Mouse (Mus musculus): ENCODE data around the gene Fgfr3. TPM values are rescaled to one million over a fixed set of nuclear protein-coding genes. Genes with fewer than 3 reads are reported as not detected.

The Fgfr3 gene
- total RNA-seq (2018; cell fraction: chromatin; rRNA removed): 1 to 10 TPM in 3 of 26 experiments, under 1 TPM in 2, not detected in 21; 0.51 to 2.3 (median 1.1) TPM
- under 1 TPM in 4 of 26 experiments, not detected in 22; 0.04 to 0.10 (median 0.06) TPM for total RNA-seq (2018; cell fraction: cytosol; rRNA removed)
- 1 to 10 TPM in 2 of 26 experiments, under 1 TPM in 7, not detected in 17; 0.15 to 1.8 (median 0.44) TPM for total RNA-seq (2018; cell fraction: nucleus; rRNA removed)
- polyA plus RNA-seq (2018): not detected in 3 replicates

DNA sequence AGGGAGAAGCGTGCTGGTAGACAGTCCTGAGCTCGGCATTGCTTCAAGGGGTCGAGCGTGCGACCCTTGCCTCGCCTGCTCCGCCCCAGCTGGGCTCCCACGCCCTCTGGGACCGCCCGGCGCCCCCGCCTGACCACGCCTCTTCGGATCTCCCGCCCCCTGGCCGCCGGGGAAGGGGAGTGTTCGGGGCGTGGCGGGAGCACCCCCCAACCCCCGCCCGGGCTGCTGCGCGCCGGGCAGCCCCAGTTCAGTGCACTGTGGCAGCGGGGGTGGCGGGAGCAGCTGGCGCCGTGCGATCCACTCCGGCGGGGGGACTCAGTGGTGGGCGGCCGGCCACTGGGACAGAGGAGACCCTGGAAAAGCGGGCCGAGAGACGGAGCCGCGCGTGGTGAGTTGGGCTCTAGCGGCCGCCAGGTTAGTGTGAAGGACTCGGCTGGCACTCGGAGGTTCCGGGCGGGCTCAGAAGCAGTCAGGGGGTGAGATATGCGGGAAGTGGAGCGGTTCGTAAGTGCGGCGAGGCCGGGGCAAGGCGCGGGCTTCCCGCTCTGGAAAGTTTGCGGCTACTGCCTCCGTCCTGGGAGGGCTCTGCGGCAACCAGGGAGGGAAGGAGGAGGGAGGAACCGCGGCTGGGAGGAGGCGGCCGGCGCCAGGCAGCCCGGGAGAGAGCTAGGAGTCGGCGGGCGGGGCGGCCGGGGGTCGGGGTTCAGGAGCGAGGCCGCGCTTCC, at the start of gene Fgfr3:
Gene Fgfr3, plus strand, starts transcription at position 134 of the 725 bp plus-strand sequence.
- no peaks in the 10 kb centered on the region for H3K36me3 ChIP-seq (ENCODE audit: inconsistent target)
- 1% methylated on average over 59 of the region's 73 CpGs for WGBS (ENCODE audit: missing documents)
- no peak within 1 kb of the TSS for H3K27ac ChIP-seq
- no peak within 1 kb of the TSS for H3K4me3 ChIP-seq (ENCODE audit: inconsistent target)
- H3K79me2 ChIP-seq (ENCODE audit: inconsistent target): no peaks in the 10 kb centered on the region

DNA sequence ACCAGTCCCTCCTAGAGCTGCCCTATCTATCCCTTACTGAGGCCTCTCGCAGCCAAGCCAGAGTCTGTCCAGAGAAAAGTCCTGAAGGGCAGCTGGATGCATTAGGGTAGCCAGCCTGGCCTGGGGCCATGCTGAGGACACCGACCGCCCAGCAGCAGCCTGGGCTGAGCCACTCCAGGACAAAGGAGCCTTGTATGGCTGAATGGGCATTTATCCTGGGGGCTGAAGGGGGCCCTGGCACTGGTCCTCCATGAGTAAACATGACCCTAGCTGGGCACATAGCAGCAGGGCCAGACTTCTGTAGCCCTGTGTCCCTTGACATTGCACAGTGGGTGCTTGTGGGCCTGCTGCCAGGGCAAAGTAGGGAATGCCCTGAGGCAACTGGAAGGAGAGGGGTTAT, 47.0 kb upstream of the Fgfr3 start:
- Histone ChIP-seq H3K79me2 (ENCODE audit: inconsistent target) (no peaks in the 10 kb centered on the region), H3K27ac (no peak overlapping the region), H3K4me3 (ENCODE audit: inconsistent target) (no peak overlapping the region), H3K36me3 (ENCODE audit: inconsistent target) (peaks cover 8% of the 10 kb centered on the region; the same call in 1 of the 2 replicates)
- WGBS (ENCODE audit: missing documents): 95% methylated on average over 2 of the region's 3 CpGs

DNA sequence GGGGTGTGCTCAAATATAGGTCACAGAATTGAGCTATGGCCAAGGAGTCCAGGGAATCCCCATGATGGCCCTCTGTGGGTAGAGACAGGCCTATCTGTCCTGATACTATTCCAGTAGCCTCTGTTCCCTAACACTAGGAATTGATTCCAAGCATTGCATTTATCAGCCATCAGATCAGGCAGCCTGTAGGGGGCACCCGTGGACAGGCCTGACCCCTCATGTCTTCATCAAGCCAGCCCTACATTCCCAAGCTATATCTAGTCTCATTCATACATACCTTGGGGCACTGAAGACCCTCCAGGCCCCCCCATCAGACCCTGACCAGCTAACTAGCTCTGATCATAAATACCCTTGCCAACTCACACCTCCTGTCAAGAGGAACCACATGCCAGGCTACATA, 45.5 kb upstream of the Fgfr3 start:
- Histone ChIP-seq H3K36me3 (ENCODE audit: inconsistent target) (no peaks in the 10 kb centered on the region), H3K4me3 (ENCODE audit: inconsistent target) (no peak overlapping the region), H3K79me2 (ENCODE audit: inconsistent target) (no peaks in the 10 kb centered on the region), H3K27ac (no peak overlapping the region)
- 0% methylated on average over 1 of the region's 1 CpGs for WGBS (ENCODE audit: missing documents)

DNA sequence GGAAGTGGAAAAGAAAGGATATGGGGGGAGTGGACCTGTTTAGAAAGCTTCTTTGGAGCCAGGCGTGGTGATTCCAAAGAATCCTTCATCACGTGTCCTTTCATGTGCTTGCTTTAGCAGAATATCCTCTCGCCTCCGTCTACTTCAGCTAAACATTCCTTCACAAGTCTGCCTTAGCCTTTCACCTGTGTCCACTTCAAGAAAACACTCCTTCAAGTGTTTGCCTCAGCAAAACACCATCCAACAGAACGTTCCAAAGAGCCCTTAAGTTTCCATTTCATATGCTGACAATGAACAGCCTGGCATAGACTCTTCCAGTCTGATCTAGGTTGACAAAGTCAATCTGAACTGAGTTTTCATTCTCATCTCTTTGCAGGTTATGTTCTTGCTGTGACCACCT, 43.2 kb upstream of the Fgfr3 start:
- Histone ChIP-seq H3K79me2 (ENCODE audit: inconsistent target) (no peaks in the 10 kb centered on the region), H3K36me3 (ENCODE audit: inconsistent target) (no peaks in the 10 kb centered on the region), H3K4me3 (ENCODE audit: inconsistent target) (no peak overlapping the region), H3K27ac (no peak overlapping the region)
- WGBS (ENCODE audit: missing documents): 91% methylated on average over 5 of the region's 5 CpGs

DNA sequence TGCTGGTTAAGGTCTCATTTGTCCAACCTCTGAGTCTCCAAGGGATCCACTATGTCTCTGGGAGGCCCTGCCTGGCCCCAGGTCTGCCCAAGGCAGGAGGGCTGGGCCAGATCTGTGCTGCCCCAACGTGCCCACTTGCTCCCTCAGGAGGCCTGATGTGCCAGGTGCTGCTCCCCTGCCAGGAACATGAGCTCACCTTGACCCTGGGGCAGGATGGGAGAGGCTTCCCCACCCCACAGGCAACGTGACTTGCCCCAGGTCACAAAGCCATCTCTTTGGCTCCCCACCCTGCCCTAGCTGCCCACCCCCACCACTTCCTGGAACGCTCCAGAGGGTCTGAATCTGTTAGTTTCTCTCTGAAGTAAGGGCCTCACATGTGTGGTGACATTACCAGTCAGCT, 40.4 kb upstream of the Fgfr3 start:
- no peak overlapping the region for H3K4me3 ChIP-seq (ENCODE audit: inconsistent target)
- 63% methylated on average over 3 of the region's 3 CpGs for WGBS (ENCODE audit: missing documents)
- no peaks in the 10 kb centered on the region for H3K36me3 ChIP-seq (ENCODE audit: inconsistent target)
- no peaks in the 10 kb centered on the region for H3K79me2 ChIP-seq (ENCODE audit: inconsistent target)
- no peak overlapping the region for H3K27ac ChIP-seq

DNA sequence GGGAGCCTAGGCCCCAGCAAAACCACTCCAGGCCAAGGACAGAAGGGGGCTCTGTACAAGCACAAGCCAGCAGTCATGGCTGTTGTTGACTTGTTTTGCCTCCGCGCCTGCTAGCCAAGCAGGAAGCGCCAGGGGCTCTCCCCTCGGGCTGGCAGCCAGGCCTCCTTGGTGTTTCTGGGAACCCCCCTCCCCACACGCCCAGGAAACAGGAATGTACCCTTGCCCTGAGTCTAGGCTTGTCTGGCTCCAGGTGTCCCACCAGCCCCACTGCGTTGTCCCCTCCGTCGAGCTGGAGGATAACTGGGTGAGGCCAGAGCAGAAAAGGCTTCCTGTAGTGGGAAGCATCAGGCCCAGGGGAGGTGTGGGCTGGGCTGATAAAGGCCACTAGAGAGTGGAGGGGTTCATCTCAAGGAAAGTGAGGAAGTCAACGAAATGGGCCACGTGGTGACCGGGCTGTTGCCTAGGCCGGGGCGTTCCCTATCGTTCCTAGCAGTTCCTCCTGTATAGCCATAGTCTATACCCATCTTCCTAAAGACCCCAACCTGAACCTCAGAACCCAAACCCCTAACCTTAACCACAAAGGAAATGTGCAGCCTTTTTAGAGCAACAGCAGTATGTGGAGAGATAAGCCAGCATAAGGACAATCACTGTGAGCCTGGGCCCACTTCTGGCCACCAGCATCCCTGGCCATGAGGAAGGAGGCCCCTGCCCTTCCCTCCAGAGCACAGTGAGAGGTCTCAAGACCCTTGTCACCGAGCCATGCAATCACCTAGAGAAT, 39.7 kb upstream of the Fgfr3 start:
- Histone ChIP-seq H3K27ac (no peak overlapping the region), H3K4me3 (ENCODE audit: inconsistent target) (no peak overlapping the region), H3K36me3 (ENCODE audit: inconsistent target) (no peaks in the 10 kb centered on the region), H3K79me2 (ENCODE audit: inconsistent target) (no peaks in the 10 kb centered on the region)
- WGBS (ENCODE audit: missing documents): 42% methylated on average over 15 of the region's 15 CpGs

DNA sequence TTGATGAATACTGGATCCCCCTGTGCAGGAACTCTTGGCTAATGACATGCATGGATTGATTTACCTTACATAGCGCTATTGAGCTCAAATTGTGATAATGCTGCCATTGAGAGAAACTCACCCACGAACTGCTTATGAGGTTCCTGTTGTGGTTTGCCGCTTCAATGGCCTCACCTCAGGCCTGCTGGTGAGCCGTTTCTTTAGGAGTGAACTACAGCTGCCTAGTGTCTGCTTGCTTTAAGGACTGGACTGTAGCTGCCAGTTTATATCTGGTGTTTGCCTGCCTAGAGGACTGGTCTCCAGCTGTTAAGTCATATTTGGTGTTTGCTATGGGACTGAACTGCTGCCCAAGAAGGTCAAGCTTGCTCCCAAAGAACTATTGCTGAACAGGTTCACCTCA, 38.5 kb upstream of the Fgfr3 start:
- Histone ChIP-seq H3K36me3 (ENCODE audit: inconsistent target) (no peaks in the 10 kb centered on the region), H3K27ac (no peak overlapping the region), H3K79me2 (ENCODE audit: inconsistent target) (no peaks in the 10 kb centered on the region), H3K4me3 (ENCODE audit: inconsistent target) (no peak overlapping the region)
- WGBS (ENCODE audit: missing documents): 53% methylated on average over 4 of the region's 4 CpGs

DNA sequence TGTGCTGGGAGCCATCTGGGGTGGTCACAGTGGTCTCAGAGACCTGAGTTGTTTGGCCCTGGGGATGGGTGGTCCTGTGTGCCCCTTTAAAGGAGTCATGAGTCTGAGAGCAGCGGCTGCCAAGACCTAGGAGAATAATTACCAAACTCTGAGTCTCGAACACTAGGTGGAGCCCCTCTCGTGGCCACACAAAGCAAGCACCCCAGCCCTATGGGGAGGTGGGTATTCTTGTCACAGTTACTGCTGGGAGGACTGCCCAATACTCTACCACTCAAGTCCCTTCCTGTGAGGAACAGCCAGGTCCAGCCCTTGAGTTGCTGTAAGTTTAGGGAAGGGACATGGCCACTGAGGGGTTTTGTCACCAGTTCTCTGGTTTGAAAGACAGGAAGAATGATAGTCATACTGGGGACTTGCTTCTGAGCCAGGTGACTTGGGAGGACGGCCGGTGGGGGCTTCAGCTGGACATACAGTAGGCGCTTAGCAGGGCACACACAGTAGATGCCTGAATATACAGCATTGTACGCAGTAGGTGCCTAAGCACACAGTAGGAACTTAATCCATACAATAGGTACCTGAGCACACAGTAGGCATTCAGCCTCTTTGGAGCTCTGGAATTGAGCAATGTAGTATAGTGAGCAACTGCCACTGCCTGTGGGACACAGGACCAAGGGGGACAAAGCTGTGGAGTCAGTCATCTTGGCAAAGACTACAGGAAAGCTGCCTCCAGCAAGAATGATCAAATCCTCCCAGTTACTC, 37.4 kb upstream of the Fgfr3 start:
- H3K79me2 ChIP-seq (ENCODE audit: inconsistent target): no peaks in the 10 kb centered on the region
- H3K4me3 ChIP-seq (ENCODE audit: inconsistent target): no peak overlapping the region
- WGBS (ENCODE audit: missing documents): 50% methylated on average over 7 of the region's 7 CpGs
- no peak overlapping the region for H3K27ac ChIP-seq
- H3K36me3 ChIP-seq (ENCODE audit: inconsistent target): no peaks in the 10 kb centered on the region

DNA sequence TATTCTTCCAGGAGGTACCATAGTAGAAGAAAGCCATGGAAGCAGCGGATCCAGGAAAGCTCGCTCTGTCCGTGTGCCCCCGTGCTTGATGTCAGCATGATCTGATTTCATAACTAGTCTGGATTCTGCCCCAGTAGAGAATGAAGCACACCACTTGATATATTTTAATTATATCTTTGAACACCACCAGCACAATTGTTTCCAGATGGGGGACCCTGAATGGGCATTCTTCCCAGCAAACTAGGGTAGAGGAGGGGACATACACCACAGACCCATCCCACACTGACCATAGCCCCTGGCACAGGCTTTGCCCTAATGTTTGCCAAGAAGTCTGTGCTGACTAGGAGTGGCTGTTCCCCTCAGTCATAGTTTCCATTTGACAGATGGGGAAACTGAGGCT, 36.5 kb upstream of the Fgfr3 start:
- H3K79me2 ChIP-seq (ENCODE audit: inconsistent target): no peaks in the 10 kb centered on the region
- no peak overlapping the region for H3K27ac ChIP-seq
- H3K4me3 ChIP-seq (ENCODE audit: inconsistent target): no peak overlapping the region
- no peaks in the 10 kb centered on the region for H3K36me3 ChIP-seq (ENCODE audit: inconsistent target)
- WGBS (ENCODE audit: missing documents): 98% methylated on average over 4 of the region's 4 CpGs

DNA sequence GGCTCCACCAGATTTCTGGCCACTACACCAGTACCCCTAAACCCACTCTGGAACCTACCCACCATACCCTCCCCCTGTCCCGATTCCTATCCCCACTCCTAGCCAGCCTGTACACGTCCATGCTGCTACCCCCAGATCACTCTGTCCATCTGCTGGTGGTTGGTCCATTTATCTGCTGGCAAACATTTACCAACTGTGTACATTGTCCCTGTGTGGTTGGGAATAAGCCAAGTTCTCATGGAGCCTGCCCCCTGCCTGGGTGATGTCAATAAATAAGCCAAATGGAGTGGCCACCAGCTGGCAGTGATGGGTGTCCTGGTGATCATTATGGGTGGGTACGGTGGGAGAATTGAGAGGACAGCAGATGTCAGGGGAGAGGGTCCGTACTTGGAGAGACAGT, 34.3 kb upstream of the Fgfr3 start:
- WGBS (ENCODE audit: missing documents): 96% methylated on average over 4 of the region's 4 CpGs
- H3K27ac ChIP-seq: no peak overlapping the region
- no peaks in the 10 kb centered on the region for H3K36me3 ChIP-seq (ENCODE audit: inconsistent target)
- no peak overlapping the region for H3K4me3 ChIP-seq (ENCODE audit: inconsistent target)
- no peaks in the 10 kb centered on the region for H3K79me2 ChIP-seq (ENCODE audit: inconsistent target)

DNA sequence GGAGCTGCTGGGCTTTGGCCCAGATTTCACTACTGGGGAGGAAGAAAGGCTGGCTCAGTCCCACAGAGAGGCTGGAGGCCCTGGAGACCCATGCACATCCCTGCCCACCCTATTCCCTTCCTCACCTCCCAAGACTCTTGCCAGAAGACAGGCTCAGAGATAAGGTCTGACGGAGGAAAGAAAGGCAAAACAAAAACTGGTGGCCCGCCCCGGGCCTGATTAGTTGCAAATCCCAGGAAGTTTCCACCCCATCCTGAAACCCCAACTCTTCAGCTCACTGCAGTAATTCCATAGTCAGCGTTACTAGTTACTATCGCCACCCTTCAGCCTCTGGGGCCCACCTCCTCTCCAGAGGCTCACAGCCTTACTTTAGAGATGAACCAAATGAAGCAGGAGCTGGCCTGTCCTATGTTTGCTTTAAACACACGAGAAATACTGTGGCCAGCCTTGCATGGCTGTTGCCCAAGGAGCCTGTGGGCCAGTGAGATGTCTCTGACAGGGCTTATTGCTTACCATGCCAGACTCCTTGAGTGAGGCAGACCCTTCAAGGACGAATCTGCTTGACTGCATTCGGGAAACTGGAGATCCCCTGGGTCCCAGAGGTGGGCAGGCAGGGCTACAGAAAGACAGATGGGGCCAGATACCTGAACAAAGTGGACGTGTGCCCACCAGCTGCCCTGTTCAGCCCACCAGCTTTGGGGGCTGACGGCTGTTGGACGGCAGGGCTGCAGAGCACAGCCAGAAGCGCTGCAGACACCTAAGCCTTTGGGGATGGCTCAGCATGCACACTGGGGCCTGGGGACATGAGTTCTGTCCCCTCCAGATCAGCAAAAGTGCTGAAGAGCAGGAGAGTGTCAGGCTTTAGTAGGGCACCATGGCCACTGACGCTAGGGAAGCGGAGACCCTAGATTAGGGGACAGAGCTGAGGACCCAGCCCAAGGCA, 32.9 kb upstream of the Fgfr3 start:
- 94% methylated on average over 14 of the region's 14 CpGs for WGBS (ENCODE audit: missing documents)
- Histone ChIP-seq H3K27ac (no peak overlapping the region), H3K4me3 (ENCODE audit: inconsistent target) (no peak overlapping the region), H3K36me3 (ENCODE audit: inconsistent target) (no peaks in the 10 kb centered on the region), H3K79me2 (ENCODE audit: inconsistent target) (no peaks in the 10 kb centered on the region)

DNA sequence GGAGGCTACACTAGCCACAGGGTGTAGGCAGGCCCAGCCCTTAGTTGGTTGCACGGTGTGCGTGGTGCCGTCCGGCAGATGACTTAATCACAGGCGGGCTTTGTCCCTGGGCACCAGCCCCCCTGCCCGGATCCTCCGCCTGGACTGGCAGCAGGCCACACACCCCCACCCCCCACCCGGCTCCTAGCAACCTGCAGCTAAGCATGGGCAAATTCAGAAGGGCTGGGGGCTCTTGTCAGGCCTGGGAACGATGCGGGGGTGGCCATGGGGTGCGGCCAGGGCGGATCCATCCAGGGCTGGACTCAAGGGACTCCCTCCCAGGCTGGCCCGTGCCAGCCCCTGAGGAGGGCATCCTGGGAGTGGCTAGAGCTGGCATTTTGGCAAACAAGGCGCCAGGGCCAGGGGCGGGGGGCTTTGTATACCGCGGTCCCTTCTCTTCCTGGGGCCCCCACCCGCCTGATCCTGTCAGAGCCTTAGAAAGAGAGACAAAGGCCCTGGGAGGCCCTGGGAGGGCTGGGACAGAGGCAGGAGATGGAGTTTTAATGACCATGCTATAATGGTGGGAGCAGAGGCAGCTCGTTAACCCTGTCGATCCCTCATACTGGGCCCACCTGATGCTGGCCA, 32.1 kb upstream of the Fgfr3 start:
- Histone ChIP-seq H3K79me2 (ENCODE audit: inconsistent target) (no peaks in the 10 kb centered on the region), H3K36me3 (ENCODE audit: inconsistent target) (no peaks in the 10 kb centered on the region), H3K27ac (no peak overlapping the region), H3K4me3 (ENCODE audit: inconsistent target) (no peak overlapping the region)
- WGBS (ENCODE audit: missing documents): 96% methylated on average over 20 of the region's 20 CpGs

DNA sequence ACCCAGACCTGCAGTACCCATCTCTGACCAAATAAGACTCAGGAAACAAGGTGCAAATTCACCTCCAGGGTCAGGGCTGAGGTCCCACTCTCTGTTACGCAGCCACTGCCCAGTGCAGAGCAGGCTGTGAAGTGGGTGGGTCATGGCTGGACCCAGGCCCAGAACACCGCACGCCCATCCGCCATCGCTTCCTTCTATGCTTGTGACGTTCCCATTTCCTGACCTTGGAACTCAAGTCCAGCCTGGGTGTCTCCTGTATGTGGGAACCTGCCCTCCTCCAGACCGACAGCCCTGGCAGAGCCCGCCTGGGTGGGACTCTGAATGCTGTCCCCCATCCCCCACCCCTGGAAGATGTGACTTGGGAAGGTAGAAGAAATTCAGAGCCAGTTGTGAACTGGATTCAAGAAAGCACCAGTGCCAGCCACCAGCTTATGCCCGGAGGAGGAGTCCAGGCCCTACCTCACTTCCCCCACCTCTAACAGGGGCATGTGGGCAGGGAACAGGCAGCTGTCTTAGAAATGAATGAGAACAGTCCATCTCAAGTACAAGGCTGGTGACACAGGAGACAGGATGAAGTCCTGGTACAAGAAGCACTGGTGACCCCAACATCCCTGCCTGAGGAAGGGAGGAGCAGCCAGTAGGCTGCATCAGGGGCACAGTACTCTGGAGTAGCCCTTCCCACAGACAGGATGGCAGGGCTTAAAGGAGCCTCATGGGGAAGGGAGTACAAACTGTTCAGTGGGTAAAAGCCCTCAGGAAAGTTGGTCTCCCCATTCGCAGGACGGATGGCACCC, 31.4 kb upstream of the Fgfr3 start:
- 94% methylated on average over 11 of the region's 11 CpGs for WGBS (ENCODE audit: missing documents)
- Histone ChIP-seq H3K27ac (no peak overlapping the region), H3K36me3 (ENCODE audit: inconsistent target) (no peaks in the 10 kb centered on the region), H3K79me2 (ENCODE audit: inconsistent target) (no peaks in the 10 kb centered on the region), H3K4me3 (ENCODE audit: inconsistent target) (no peak overlapping the region)
